In genomic region chr15:102270274-102270960, GRCm38 (mm10) we compare ENCODE assay signal across 11 mouse cellular contexts. TPM values are rescaled to one million over a fixed set of nuclear protein-coding genes. Genes with fewer than 3 reads are reported as not detected.
DNase-seq lines count a peak whose midpoint lies in the region; ATAC-seq and TF ChIP-seq lines count a peak whose summit lies in the region.
"Had no signal": no experiment of that assay in that cellular context is flagged by ENCODE, and none has a peak within 500 bp of the region (broad histone marks: within the 10 kb centered on the region; RNA-seq: fewer than 3 reads in every experiment).

TSS of gene Gm9918 (plus strand) at chr15:102270563.

- peak within 1 kb of the TSS; percentile 60 for H3K4me2 ChIP-seq in kidney, embryonic 16.5 days (replicated peaks; ENCODE audit: low read depth, low read length)
- peak within 1 kb of the TSS; percentile 79 for H3K4me2 ChIP-seq in embryonic facial prominence, embryonic 13.5 days
- H3K4me2 ChIP-seq in intestine, postnatal 0 days (replicated peaks; ENCODE audit: low read depth): peak within 1 kb of the TSS; percentile 17; the same call in 1 of the 2 replicates
- peak within 1 kb of the TSS; percentile 48 for H3K4me2 ChIP-seq in neural tube, embryonic 12.5 days (replicated peaks)

- no peak within 1 kb of the TSS for H3K27ac ChIP-seq in kidney, embryonic 16.5 days (ENCODE audit: low read length)
- H3K27ac ChIP-seq in kidney, adult 2 months (ENCODE audit: insufficient read depth, low read depth, low read length): no peak within 1 kb of the TSS
- peak within 1 kb of the TSS; percentile 35 for H3K27ac ChIP-seq in embryonic facial prominence, embryonic 13.5 days
- no peak within 1 kb of the TSS for H3K27ac ChIP-seq in intestine, postnatal 0 days (ENCODE audit: low read depth, low read length)
- no peak within 1 kb of the TSS for H3K27ac ChIP-seq in neural tube, embryonic 12.5 days

- peak; percentile 81 for ATAC-seq in kidney, embryonic 16.5 days (ENCODE audit: low FRiP score, low TSS enrichment)
- ATAC-seq in embryonic facial prominence, embryonic 13.5 days (ENCODE audit: insufficient number of reproducible peaks, insufficient read depth, low FRiP score, low TSS enrichment, low read depth): 0 out of 2 replicates have a peak, but pooled peaks have one; percentile 37
- no peak for ATAC-seq in intestine, postnatal 0 days
- ATAC-seq in neural tube, embryonic 12.5 days (ENCODE audit: low FRiP score, low read depth): no peak
- ATAC-seq in inflammation-experienced regulatory T-cells, adult 6 months: no peak

- no peak for TF ChIP-seq CTCF in kidney, adult 2 months (conservative IDR thresholded peaks at IDR 0.05; ENCODE audit: insufficient read depth, insufficient read length, low read depth, low read length)
- TF ChIP-seq CTCF in intestine, postnatal 0 days (IDR thresholded peaks at IDR 0.05; ENCODE audit: low read depth): no peak

- peak within 1 kb of the TSS; percentile 39 for H3K4me3 ChIP-seq in kidney, embryonic 16.5 days (ENCODE audit: low read length)
- no peak within 1 kb of the TSS for H3K4me3 ChIP-seq in kidney, adult 2 months (ENCODE audit: insufficient read depth, low read depth, low read length)
- peak within 1 kb of the TSS; percentile 45 for H3K4me3 ChIP-seq in embryonic facial prominence, embryonic 13.5 days
- H3K4me3 ChIP-seq in intestine, postnatal 0 days (ENCODE audit: low read depth, low read length): no peak within 1 kb of the TSS
- H3K4me3 ChIP-seq in neural tube, embryonic 12.5 days: 0 out of 2 replicates have a peak within 1 kb of the TSS, but pooled peaks have one; percentile 7

- 0 out of 2 replicates have a peak, but pooled peaks cover 2% of the 10 kb centered on the region for H3K27me3 ChIP-seq in kidney, embryonic 16.5 days (ENCODE audit: insufficient read depth, low read length)
- H3K27me3 ChIP-seq in kidney, adult 2 months (replicated peaks; ENCODE audit: control insufficient read depth, insufficient read depth, low read length): no peaks in the 10 kb centered on the region
- no peaks in the 10 kb centered on the region for H3K27me3 ChIP-seq in embryonic facial prominence, embryonic 13.5 days
- H3K27me3 ChIP-seq in intestine, postnatal 0 days (replicated peaks; ENCODE audit: control insufficient read depth, insufficient read depth, low read length): no peaks in the 10 kb centered on the region
- H3K27me3 ChIP-seq in neural tube, embryonic 12.5 days (replicated peaks): peaks cover 21% of the 10 kb centered on the region; the same call in 1 of the 2 replicates

- WGBS in kidney, embryonic 16.5 days: 6% methylated on average over 19 of the region's 21 CpGs
- 31% methylated on average over 21 of the region's 21 CpGs for WGBS in kidney, adult 2 months
- 7% methylated on average over 20 of the region's 21 CpGs for WGBS in embryonic facial prominence, embryonic 13.5 days
- 21% methylated on average over 21 of the region's 21 CpGs for WGBS in intestine, postnatal 0 days
- WGBS in neural tube, embryonic 12.5 days: 13% methylated on average over 21 of the region's 21 CpGs

- H3K36me3 ChIP-seq in kidney, embryonic 16.5 days (ENCODE audit: insufficient read depth, low read length): no peaks in the 10 kb centered on the region
- H3K36me3 ChIP-seq in kidney, adult 2 months (ENCODE audit: control insufficient read depth, insufficient read depth, low read length): no peaks in the 10 kb centered on the region
- H3K36me3 ChIP-seq in embryonic facial prominence, embryonic 13.5 days: no peaks in the 10 kb centered on the region
- H3K36me3 ChIP-seq in intestine, postnatal 0 days (ENCODE audit: control insufficient read depth, insufficient read depth): no peaks in the 10 kb centered on the region
- no peaks in the 10 kb centered on the region for H3K36me3 ChIP-seq in neural tube, embryonic 12.5 days
- H3K36me3 ChIP-seq: G1E had no signal

- peaks cover 18% of the 10 kb centered on the region for H3K4me1 ChIP-seq in kidney, embryonic 16.5 days (ENCODE audit: insufficient read depth, low read length)
- H3K4me1 ChIP-seq in kidney, adult 2 months (ENCODE audit: control insufficient read depth, insufficient read depth, low read length): no peaks in the 10 kb centered on the region
- peaks cover 22% of the 10 kb centered on the region for H3K4me1 ChIP-seq in embryonic facial prominence, embryonic 13.5 days
- H3K4me1 ChIP-seq in intestine, postnatal 0 days (replicated peaks; ENCODE audit: control insufficient read depth, insufficient read depth, low read length): no peaks in the 10 kb centered on the region
- H3K4me1 ChIP-seq in neural tube, embryonic 12.5 days: peaks cover 9% of the 10 kb centered on the region

- peak within 1 kb of the TSS; percentile 60 for H3K9ac ChIP-seq in kidney, embryonic 16.5 days (replicated peaks; ENCODE audit: low read length)
- H3K9ac ChIP-seq in embryonic facial prominence, embryonic 13.5 days: peak within 1 kb of the TSS; percentile 72
- H3K9ac ChIP-seq in intestine, postnatal 0 days (ENCODE audit: low read depth, low read length): no peak within 1 kb of the TSS
- H3K9ac ChIP-seq in neural tube, embryonic 12.5 days: no peak within 1 kb of the TSS

- H3K9me3 ChIP-seq in kidney, embryonic 16.5 days (ENCODE audit: low read length): no peaks in the 10 kb centered on the region
- no peaks in the 10 kb centered on the region for H3K9me3 ChIP-seq in embryonic facial prominence, embryonic 13.5 days
- H3K9me3 ChIP-seq in intestine, postnatal 0 days (ENCODE audit: control insufficient read depth): no peaks in the 10 kb centered on the region
- H3K9me3 ChIP-seq in neural tube, embryonic 12.5 days: no peaks in the 10 kb centered on the region
- H3K9me3 ChIP-seq: G1E had no signal

- DNase-seq in kidney, adult 2 months: no peak
- DNase-seq in adrenal gland, adult 2 months: no peak
- DNase-seq in layer of hippocampus, postnatal 10 days (ENCODE audit: low spot score in 2 of 2): no peak
- DNase-seq: right cerebral cortex, postnatal 14 days had no signal

- no peak for TF ChIP-seq POLR2A in kidney, adult 2 months (IDR thresholded peaks at IDR 0.05; ENCODE audit: low read depth, low read length)

RNA-seq across cellular contexts. Expression of gene Gm9918, which starts in this region (rescaled TPM):
- 0.36 and 0.89 TPM in 2 replicates for polyA plus RNA-seq in kidney, embryonic 16.5 days (2015; fragmentation: Nextera tagmentation; extraction: Ambion mirVana)
- 0.41 TPM in 2 replicates for polyA plus RNA-seq in kidney, adult 2 months (2012; rRNA removed)
- 1.9 and 2.3 TPM in 2 replicates for polyA plus RNA-seq in embryonic facial prominence, embryonic 13.5 days (2015; fragmentation: Nextera tagmentation; extraction: Ambion mirVana)
- polyA plus RNA-seq in intestine, postnatal 0 days (2015; fragmentation: Nextera tagmentation; extraction: Ambion mirVana): 0.07 TPM in 1 of 2 replicates, not detected in the other
- 0.09 and 0.23 TPM in 2 replicates for polyA plus RNA-seq in neural tube, embryonic 12.5 days (2016; fragmentation: Nextera tagmentation; extraction: Ambion mirVana)
- polyA plus RNA-seq in inflammation-experienced regulatory T-cells, adult 6 months (2017; shearing (Covaris generic)): not detected
- total RNA-seq in adrenal gland, adult 2 months (2021): not detected
- polyA plus RNA-seq in adrenal gland, adult 2 months (2012; rRNA removed): 0.47 and 0.87 TPM in 2 replicates
- total RNA-seq in layer of hippocampus, postnatal 10 days (2021): not detected
- total RNA-seq: left cerebral cortex, postnatal 25 days had no signal
- polyA plus RNA-seq: G1E had no signal

Comparison
In these comparisons a context has a peak if more than half of its experiments do, and no peak if none do; other contexts are left out.
1. Peak in ATAC-seq, H3K4me3 ChIP-seq, H3K9ac ChIP-seq and H3K4me2 ChIP-seq in kidney, embryonic 16.5 days; RNA of the gene not detected or under 1 TPM.
2. H3K4me2 ChIP-seq: peak in every context shown above with its lines; median percentile 79 in embryonic facial prominence, embryonic 13.5 days; 60 in kidney, embryonic 16.5 days; 48 in neural tube, embryonic 12.5 days; 17 in intestine, postnatal 0 days.
3. H3K4me3 ChIP-seq: peak in embryonic facial prominence, embryonic 13.5 days (single experiment) and neural tube, embryonic 12.5 days (single experiment); none in kidney, adult 2 months (single experiment) and intestine, postnatal 0 days (single experiment).